Mouse (Mus musculus) layer of hippocampus, adult 9-10 months (tissue): ENCODE measurements around the gene Selenbp1.

ENCODE experiments used
- DNase-seq: peaks from one replicate; pipeline ENCODE4 v3.0.0; 2022; ENCODE audit warnings: low spot score

Gene Selenbp1

DNA sequence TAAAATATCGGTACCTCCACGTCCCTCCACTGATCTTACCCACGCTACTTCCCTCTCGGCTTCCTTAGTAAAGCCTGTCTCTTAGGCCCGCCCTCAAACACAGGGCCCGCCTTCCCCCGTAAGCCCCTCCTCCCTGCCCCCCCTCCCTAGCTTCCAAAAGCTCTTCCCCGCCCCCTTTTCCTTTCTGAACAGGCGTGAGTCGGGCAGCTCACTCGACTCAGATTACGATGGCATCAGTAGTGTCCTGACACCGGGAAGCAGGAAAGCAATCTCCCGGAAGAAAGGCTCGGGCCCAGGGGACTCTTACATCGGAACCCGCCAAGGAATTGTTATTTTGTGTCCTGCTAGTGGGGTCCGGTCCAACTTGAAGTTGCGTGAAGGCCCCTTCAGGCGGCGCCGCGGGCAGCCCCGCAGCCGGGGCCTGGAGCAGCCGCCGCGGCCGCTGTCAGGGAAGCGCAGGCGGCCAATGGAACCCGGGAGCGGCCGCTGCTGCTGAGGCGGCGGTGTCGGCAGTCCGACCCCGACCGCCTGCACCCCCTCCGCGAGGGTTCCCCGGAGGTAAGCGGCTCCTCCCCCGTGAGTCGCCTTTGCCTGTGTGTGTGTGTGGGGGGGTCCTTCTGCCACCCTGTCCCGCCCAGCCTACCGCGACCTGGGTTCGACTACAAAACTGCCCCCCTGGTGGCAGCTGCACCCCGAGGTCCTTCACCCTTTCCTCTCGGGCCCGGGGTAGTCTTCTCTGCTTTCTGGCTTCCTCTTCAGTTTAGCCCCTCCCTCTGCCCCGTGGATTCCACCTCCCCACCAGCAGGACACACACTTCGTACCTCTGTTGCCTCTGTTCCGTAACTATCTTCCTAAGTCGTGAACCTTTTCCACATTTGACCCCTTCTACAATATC is 41.9 kb downstream of the Selenbp1 start, which contains the start of gene Pi4kb:
TSS of gene Pi4kb (plus strand) at position 204 of the 895 bp plus-strand sequence.
- DNase-seq, result peak; percentile 78

DNA sequence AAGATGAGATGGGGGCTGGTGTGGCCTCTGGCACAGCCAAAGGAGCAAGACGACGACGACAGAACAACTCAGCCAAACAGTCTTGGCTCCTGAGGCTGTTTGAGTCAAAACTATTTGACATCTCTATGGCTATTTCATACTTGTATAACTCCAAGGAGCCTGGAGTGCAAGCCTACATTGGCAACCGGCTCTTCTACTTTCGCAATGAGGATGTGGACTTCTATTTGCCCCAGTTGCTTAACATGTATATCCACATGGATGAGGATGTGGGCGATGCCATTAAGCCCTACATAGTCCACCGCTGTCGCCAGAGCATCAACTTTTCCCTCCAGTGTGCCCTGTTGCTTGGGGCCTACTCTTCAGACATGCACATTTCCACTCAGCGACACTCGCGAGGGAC is 51.5 kb downstream of the Selenbp1 start:
- DNase-seq, result no peak

DNA sequence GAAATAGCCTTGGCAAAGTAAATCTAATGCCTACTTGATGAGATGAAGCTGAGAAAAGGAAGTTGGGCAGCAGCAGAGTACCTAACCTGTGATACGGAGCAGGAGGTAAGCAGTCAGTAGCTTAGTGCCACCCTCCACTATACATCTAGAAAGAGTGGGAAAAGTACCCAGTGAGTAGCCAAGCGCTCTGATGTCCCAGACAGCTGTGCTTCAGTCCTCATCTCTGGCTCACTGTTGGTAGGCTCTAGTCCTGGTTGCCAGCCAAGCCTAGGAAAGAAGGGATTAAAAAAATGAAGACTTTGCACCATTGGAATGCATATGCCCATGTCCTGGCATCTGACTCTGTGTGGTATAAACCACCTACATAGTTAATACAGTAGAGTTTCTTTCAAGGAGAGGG is 52.7 kb downstream of the Selenbp1 start:
- DNase-seq, result no peak

DNA sequence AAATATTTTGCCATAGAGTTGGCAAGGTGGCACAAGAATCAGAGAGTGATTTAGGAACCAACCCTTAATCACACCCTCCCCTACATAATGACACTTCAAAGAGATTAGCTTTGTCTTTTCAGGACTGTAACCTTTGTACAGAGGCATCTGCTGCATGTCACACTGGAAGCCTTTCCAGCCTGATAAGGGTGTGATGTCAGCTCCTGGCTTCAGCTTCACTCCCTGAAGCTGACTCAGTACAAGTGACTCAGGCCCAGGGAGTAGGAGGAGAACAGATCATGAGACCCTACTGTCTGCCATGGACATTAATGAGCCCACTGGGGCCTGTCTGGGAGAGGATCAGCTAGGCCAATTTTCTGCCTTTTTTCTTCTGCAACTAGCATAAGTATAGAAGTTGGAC is 54.7 kb downstream of the Selenbp1 start:
- DNase-seq, result no peak

DNA sequence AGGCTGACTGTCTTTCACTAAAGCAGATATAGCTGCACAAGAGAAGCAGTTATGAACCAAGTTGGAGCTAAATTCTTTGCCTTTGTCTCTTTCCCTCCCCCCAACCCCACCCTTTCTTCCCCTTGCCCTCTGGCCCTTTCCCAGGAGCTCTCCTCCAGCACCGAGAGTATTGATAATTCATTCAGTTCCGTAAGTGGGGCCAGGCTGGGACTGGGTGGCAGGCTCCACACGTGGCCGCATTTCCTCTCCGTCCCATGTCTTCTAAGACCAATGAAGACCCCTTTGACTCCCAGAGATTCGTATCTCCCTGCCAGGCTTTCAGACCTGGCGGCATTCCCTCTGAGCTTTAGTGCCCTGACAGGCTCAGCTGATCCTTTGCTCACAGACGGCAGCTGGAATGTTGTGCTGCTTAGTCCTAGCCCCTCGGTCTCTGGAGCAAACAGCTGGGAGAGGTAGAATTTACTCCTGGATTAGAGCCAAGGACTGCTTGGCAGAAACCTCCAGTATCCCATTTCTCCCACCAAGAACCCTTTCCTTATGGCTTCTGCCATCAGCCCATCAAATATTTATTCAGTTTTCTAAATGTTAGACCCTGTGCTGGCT is 56.4 kb downstream of the Selenbp1 start:
- no peak for DNase-seq
